Mouse (Mus musculus) urinary bladder, postnatal 0 days (tissue): ENCODE data around the gene Zfp27. TPM values are rescaled to one million over a fixed set of nuclear protein-coding genes. Genes with fewer than 3 reads are reported as not detected.

ENCODE experiments used
- microRNA-seq: library from miRNA; unstranded; fragments of <30 nt; microRNA quantifications from one replicate; pipeline ENCODE4, GENCODE M21; 2016
- polyA plus RNA-seq: library from polyadenylated mRNA; unstranded; fragments of >200 nt; fragmentation: Nextera tagmentation; extraction: Ambion mirVana; gene quantifications from 2 replicates; pipeline ENCODE4 v1.2.1, GENCODE M21; 2015

The Zfp27 gene
- 4.4 TPM in 2 replicates for polyA plus RNA-seq

DNA sequence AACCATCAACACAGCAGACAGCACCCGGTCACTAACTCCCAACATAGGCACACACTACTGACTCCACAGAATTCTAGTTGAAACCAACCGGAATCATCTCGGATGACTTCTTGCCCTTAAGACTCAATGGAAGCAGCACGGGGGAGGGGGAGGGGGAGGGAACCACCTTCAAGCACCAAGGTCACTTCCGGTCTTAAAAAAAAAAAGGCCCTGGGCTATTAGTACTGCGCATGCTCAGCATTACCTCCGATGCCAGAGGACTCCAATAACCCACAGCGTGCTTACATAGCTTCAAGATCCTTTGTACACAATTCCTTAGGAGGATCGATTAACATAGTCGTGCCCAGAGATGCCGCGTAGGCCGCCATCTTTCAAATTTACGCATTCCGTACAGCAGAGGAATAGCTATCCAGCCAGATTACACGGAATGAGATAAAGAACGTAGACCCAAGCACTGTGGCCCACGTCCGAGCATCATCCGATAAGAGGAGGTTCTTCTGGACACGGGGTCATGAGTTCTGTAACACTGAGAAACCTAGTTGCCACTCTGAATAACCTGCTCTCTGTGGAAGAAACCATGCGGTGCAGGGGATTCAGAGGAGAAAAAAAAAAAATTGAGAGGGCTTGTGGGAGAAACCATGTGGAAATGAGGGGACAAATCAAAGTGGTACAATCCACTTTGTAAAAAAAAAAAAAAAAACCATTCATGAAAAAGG, at the start of gene Zfp27:
TSS of gene Zfp27 (minus strand) at position 607 of the 716 bp plus-strand sequence.

DNA sequence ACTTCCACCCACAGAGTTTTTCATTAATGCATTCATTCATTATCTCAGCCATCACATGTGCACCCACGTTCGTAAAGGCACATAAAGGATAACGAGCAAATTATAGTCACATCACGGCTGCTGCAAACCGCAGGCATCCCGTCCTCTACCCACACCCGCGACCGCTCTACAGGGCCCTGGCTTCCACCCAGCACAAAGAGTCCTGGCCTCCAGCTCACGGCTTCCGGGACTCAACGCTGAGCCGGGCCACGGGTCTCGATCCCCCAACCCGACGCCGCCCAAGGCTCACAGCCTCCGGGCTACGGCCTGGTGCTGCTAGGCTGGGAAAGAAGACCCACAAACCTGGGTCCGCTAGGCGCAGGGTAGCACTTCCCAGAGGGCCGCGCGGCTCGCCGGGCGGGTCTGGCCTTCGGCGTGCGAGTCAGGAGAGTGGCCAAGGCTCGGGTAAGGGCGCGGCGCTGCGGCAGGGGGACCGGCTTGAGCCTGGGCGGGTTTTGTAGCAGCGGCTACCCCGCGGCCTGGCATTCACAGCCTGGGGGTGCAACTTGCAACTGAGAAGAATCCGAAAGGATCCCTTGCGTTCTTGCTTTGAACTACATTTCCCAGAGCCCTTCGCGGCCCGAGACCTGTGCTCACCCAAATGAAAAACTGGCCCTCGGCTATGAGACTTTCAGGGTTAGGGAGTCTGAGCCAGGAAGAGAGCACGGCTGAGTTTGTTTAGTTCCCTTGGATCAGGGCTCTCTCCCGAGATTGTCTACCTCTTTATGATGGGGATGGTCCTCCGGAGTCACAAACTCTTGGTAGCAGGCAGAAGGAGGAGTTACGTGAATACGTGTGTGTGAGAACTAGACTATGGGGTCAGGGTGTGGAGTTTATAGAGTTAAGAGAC, 47.4 kb upstream of the Zfp27 start, which contains the start of gene Zfp74:
TSS of gene Zfp74 (minus strand) at position 577 of the 889 bp plus-strand sequence.

DNA sequence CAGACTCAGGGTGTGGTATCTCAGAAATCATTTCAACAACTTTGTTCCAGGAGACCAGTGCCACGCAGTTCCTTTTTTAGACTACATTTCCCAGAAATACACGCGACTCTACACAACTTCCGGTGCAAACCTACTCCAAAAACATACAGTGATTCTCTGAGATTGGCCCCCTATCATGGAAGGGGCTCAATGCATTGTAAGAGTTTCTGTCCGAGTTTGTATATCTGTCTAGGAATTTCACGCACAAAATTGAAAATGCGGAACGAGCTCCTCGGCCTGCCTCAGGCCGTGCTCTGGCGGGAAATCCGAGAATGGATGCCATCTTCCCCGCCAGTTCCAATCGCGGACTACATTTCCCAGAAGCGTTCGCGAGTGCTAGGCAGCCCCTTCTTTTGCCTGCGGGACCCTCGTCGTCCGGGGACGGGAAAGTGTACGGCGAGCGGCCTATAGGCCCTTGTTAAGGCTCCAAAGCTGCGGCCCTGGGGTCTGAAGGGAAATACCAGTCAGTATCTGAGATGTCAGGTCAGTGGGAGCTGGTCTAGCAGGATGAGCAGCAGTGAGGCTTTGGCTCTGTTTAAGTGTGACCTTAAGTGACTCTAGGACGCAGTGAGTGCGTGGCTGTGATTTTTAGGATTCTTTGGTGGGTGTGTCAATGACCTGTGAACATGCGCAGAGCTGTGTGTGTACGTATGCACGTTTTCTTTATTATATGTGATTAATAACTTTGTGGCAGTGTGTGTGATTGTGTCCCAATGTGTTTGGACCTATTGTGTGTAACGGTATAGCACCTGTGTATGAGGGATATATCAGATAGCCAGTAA, 2.0 kb upstream of the Zfp27 start, which contains the start of gene Zfp383:
TSS of gene Zfp383 (plus strand) at position 94 of the 821 bp plus-strand sequence.

DNA sequence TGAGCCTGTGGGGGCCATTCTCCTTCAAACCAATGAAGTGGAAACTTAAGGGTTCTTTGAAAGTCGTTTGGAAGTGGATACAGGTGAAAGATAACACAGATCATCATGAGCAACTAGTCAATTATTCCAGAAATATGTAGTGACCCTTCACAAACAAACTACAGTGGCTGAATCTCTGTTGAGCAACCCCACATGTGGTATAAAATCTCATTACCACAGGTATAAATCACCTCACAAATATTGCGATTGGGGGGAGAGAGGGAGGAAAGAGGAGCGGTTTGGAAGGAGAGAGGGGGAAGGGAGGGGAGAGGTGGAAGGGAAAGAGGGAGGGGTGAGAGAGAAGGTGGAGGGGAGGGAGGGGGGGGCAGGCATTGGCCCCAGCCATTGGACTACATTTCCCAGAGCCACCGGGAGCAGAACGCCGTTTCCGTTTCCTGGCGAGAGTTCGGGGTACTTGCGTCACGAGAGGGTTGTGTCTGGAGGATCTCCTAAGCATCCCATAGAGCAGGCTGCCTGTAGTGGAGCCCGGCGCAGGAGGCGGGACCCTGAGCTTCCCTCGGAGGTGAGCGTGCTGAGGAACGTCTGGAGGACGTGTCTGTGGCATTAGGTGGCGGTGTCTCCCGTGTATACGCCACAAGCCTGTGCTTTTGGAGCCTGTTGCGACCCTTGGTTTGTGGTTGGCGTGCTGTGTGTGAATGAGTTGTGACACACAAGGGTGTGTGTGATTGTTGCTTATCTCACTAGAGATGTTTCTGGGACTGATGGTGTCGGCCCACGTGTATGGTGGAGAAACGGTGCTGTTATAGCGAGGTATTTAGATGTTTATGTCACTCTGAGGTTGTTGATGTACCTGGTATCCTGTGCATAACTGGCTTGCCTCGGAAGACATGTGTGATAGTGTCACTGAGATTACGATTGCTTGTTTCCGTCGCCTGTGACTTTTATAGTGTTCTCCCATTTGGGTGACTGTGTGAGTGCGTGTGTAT, 46.5 kb downstream of the Zfp27 start, which contains the start of gene Zfp420:
TSS of gene Zfp420 (plus strand) at position 448 of the 986 bp plus-strand sequence.

DNA sequence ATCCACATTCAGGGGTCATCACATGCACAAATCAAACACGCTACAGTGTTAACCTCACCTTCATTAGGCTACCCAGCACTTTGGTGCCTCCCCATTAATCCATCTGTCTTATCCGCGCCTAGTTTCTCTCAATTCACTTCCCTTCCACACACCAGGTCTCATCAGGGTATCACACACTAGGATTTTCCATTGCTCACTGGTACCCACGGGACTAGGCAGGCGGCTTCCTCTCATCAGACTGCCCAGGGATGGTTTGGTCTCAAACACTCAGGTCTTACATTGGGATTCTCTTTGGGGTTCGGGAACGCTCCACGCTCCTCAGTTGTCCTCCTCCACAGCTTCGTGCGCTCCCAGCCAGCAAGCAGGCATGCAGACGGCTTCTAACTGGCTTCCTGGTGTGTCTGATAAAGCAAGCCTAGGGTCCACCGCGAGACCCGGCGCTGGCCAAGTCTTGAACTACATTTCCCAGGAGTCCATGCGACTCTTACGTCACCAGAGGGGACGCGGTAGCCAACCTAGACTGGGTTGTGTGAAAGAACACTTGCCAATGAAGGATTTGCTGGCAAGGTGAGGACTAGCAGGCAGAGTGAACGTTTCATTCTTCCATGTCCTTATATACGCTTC, 53.0 kb downstream of the Zfp27 start, which contains the start of gene Zfp940:
TSS of gene Zfp940 (minus strand) at position 451 of the 624 bp plus-strand sequence.

Small RNAs within 50 kb of the gene (microRNA-seq; reads per million reads assigned to microRNA genes)
- gene Mir7668, result not detected

Other genes with a start within 250 kb of the Zfp27 start
- gene Catsperg2, start 179.5 kb downstream of the Zfp27 start, polyA plus RNA-seq, result not detected in 2 replicates
- gene Zfp84, start 138.0 kb downstream of the Zfp27 start, polyA plus RNA-seq, result 5.2 and 5.4 TPM in 2 replicates
- gene Zfp30, start 122.6 kb downstream of the Zfp27 start, polyA plus RNA-seq, result 2.0 and 2.4 TPM in 2 replicates
- gene Zfp790, start 90.5 kb downstream of the Zfp27 start, polyA plus RNA-seq, result 5.3 and 5.6 TPM in 2 replicates
- 0.60 and 0.77 TPM in 2 replicates for gene Zfp940, start 52.9 kb downstream of the Zfp27 start, polyA plus RNA-seq
- gene Zfp420, start 46.6 kb downstream of the Zfp27 start, polyA plus RNA-seq, result 2.5 and 2.8 TPM in 2 replicates
- gene Zfp383, start 1.7 kb upstream of the Zfp27 start, polyA plus RNA-seq, result 2.4 and 2.7 TPM in 2 replicates
- 4.2 and 5.4 TPM in 2 replicates for gene Zfp74, start 47.5 kb upstream of the Zfp27 start, polyA plus RNA-seq
- gene Zfp568, start 77.4 kb upstream of the Zfp27 start, polyA plus RNA-seq, result 9.7 and 10.7 TPM in 2 replicates
- gene Zfp14, start 144.8 kb upstream of the Zfp27 start, polyA plus RNA-seq, result 1.2 TPM in 2 replicates
- gene Zfp82, start 166.3 kb upstream of the Zfp27 start, polyA plus RNA-seq, result 2.1 and 2.2 TPM in 2 replicates
- not detected in 2 replicates for gene Gm26920, start 183.8 kb upstream of the Zfp27 start, polyA plus RNA-seq
- gene Zfp566, start 184.0 kb upstream of the Zfp27 start, polyA plus RNA-seq, result 2.9 and 3.6 TPM in 2 replicates
- gene Zfp260, start 188.2 kb upstream of the Zfp27 start, polyA plus RNA-seq, result 44.4 and 53.0 TPM in 2 replicates
- gene Zfp382, start 215.4 kb upstream of the Zfp27 start, polyA plus RNA-seq, result 4.2 and 4.5 TPM in 2 replicates